Mouse (Mus musculus) MEL (cell line): Measurements from ENCODE around the gene Dnttip2.

Experiments used
- CTCF ChIP-seq, 3 experiments: IDR thresholded peaks in 2 of 3; conservative IDR thresholded peaks in 1 of 3; 2 replicates each; pipeline ENCODE4 v1.5.1; 2011 to 2012; ENCODE audit warnings: low read length in 3 of 3, low read depth in 2 of 3, mild to moderate bottlenecking in 2 of 3, improper control_type of control experiment in 1 of 3, inconsistent platforms in 1 of 3, mixed read lengths in 1 of 3, moderate library complexity in 1 of 3; ENCODE audit not compliant: control insufficient read depth in 1 of 3, insufficient read depth in 1 of 3, poor library complexity in 1 of 3, severe bottlenecking in 1 of 3
- POLR2A ChIP-seq, 2 experiments: IDR thresholded peaks; 2 replicates each; pipeline ENCODE4 v1.6.1; 2011 to 2012; ENCODE audit warnings: low read length in 2 of 2, mild to moderate bottlenecking in 2 of 2, control low read depth in 1 of 2, improper control_type of control experiment in 1 of 2, low read depth in 1 of 2, moderate library complexity in 1 of 2; ENCODE audit not compliant: control insufficient read depth in 1 of 2, insufficient read depth in 1 of 2, poor library complexity in 1 of 2

GRCm38 (mm10) chr3:122243416-122244167 is 30.6 kb upstream of the Dnttip2 start:
- no peak for TF ChIP-seq CTCF (IDR thresholded peaks at IDR 0.05 in 2 of 3, conservative IDR thresholded peaks at IDR 0.05 in 1 of 3; ENCODE audit: control insufficient read depth in 1 of 3, insufficient read depth in 1 of 3, low read depth in 2 of 3, low read length in 3 of 3, poor library complexity in 1 of 3, severe bottlenecking in 1 of 3)
- no peak for TF ChIP-seq POLR2A (IDR thresholded peaks at IDR 0.05; ENCODE audit: control insufficient read depth in 1 of 2, insufficient read depth in 1 of 2, low read depth in 1 of 2, low read length in 2 of 2, poor library complexity in 1 of 2)
